Mouse (Mus musculus) intestine, embryonic 16.5 days (tissue): ENCODE measurements around the gene Cep57l1. TPM values are rescaled to one million over a fixed set of nuclear protein-coding genes. Genes with fewer than 3 reads are reported as not detected.

Source experiments
- ATAC-seq: fragments of 200-750 bp; cut with Nextera tagmentation; 2 replicates; pipeline ENCODE4 v1.8.0; 2017; ENCODE audit warnings: moderate TSS enrichment, moderate library complexity
- H3K27ac ChIP-seq: fragments of 300-500 bp; sonication (generic); 2 replicates; pipeline ENCODE4 v1.5.1; 2014; ENCODE audit warnings: mild to moderate bottlenecking, low read length
- H3K27me3 ChIP-seq: fragments of 300-500 bp; sonication (generic); replicated peaks from 2 replicates; pipeline ENCODE4 v1.6.1; 2014; ENCODE audit warnings: low read length, control low read depth, mixed read lengths; ENCODE audit not compliant: control insufficient read depth, insufficient read depth
- H3K36me3 ChIP-seq: fragments of 300-500 bp; sonication (generic); 2 replicates; pipeline ENCODE4 v1.6.1; 2014; ENCODE audit warnings: low read length, control low read depth; ENCODE audit not compliant: control insufficient read depth, insufficient read depth
- H3K4me1 ChIP-seq: fragments of 300-500 bp; sonication (generic); 2 replicates; pipeline ENCODE4 v1.6.1; 2014; ENCODE audit warnings: low read length, control low read depth, mixed read lengths; ENCODE audit not compliant: control insufficient read depth, insufficient read depth
- H3K4me2 ChIP-seq: fragments of 300-500 bp; sonication (generic); 2 replicates; pipeline ENCODE4 v1.6.1; 2014; ENCODE audit warnings: low read depth, low read length, control low read depth
- H3K4me3 ChIP-seq: fragments of 300-500 bp; sonication (generic); 2 replicates; pipeline ENCODE4 v1.5.1; 2014; ENCODE audit warnings: mild to moderate bottlenecking, low read length
- H3K9ac ChIP-seq: fragments of 300-500 bp; sonication (generic); 2 replicates; pipeline ENCODE4 v1.6.1; 2014; ENCODE audit warnings: low read depth, low read length
- H3K9me3 ChIP-seq: fragments of 300-500 bp; sonication (generic); 2 replicates; pipeline ENCODE4 v1.6.1; 2016; ENCODE audit warnings: low read length, control low read depth; ENCODE audit not compliant: control insufficient read depth
- WGBS: fragments of 180-500 bp; shearing (Covaris S2); extraction: QIAGEN DNeasy Blood & Tissue Kit; methylation state at CpG from one replicate; pipeline ENCODE4 v1.1.7; 2014; 5-methylcytosine and 5-hydroxymethylcytosine counted together
- polyA plus RNA-seq: library from polyadenylated mRNA; unstranded; fragments of >200 nt; fragmentation: Nextera tagmentation; extraction: Ambion mirVana; gene quantifications from 2 replicates; pipeline ENCODE4 v1.2.1, GENCODE M21; 2015

Cep57l1 gene
- polyA plus RNA-seq, 1 experiment from 2014 or later = 18.6 TPM

GRCm38 (mm10) chr10:41733214-41733613 lies 76.5 kb downstream of the Cep57l1 start:
- no peak overlapping the region for H3K9ac ChIP-seq
- no peak overlapping the region for H3K4me3 ChIP-seq
- H3K9me3 ChIP-seq = peaks cover under 1% of the 10 kb centered on the region; the same call in 1 of the 2 replicates
- H3K27ac ChIP-seq = no peak overlapping the region
- peaks cover 5% of the 10 kb centered on the region for H3K36me3 ChIP-seq
- no peak for ATAC-seq
- no peaks in the 10 kb centered on the region for H3K4me1 ChIP-seq
- WGBS = 95% methylated on average over 3 of the region's 3 CpGs
- no peaks in the 10 kb centered on the region for H3K27me3 ChIP-seq
- no peak overlapping the region for H3K4me2 ChIP-seq

- Histone ChIP-seq H3K4me1 (no peaks in the 10 kb centered on the region), H3K36me3 (peaks cover 5% of the 10 kb centered on the region; the same call in 1 of the 2 replicates), H3K4me3 (no peak overlapping the region), H3K4me2 (no peak overlapping the region), H3K9ac (no peak overlapping the region), H3K9me3 (peaks cover 4% of the 10 kb centered on the region; the same call in 1 of the 2 replicates), H3K27ac (no peak overlapping the region), H3K27me3 (no peaks in the 10 kb centered on the region)
- no peak for ATAC-seq
- 91% methylated on average over 4 of the region's 4 CpGs for WGBS
These were observed 77.7 kb downstream of the Cep57l1 start for GRCm38 (mm10) chr10:41731932-41732331.

- Histone ChIP-seq H3K4me3 (no peak overlapping the region), H3K36me3 (peaks cover 5% of the 10 kb centered on the region; the same call in 1 of the 2 replicates), H3K9ac (no peak overlapping the region), H3K4me2 (no peak overlapping the region), H3K27ac (no peak overlapping the region), H3K4me1 (no peaks in the 10 kb centered on the region), H3K27me3 (no peaks in the 10 kb centered on the region), H3K9me3 (peaks cover 4% of the 10 kb centered on the region; the same call in 1 of the 2 replicates)
- ATAC-seq = no peak
- WGBS = 95% methylated on average over 10 of the region's 10 CpGs
These were observed 78.9 kb downstream of the Cep57l1 start for GRCm38 (mm10) chr10:41730746-41731145.

GRCm38 (mm10) chr10:41726215-41726614 lies 83.5 kb downstream of the Cep57l1 start:
- no peak overlapping the region for H3K9ac ChIP-seq
- no peak overlapping the region for H3K27ac ChIP-seq
- no peak for ATAC-seq
- H3K9me3 ChIP-seq = peaks cover 4% of the 10 kb centered on the region; the same call in 1 of the 2 replicates
- WGBS = 88% methylated on average over 9 of the region's 9 CpGs
- H3K4me2 ChIP-seq = no peak overlapping the region
- no peaks in the 10 kb centered on the region for H3K27me3 ChIP-seq
- no peak overlapping the region for H3K4me3 ChIP-seq
- peaks cover 5% of the 10 kb centered on the region; the same call in 1 of the 2 replicates for H3K36me3 ChIP-seq
- H3K4me1 ChIP-seq = no peaks in the 10 kb centered on the region

- Histone ChIP-seq H3K4me3 (no peak overlapping the region), H3K36me3 (no peaks in the 10 kb centered on the region), H3K4me2 (no peak overlapping the region), H3K9ac (no peak overlapping the region), H3K9me3 (no peaks in the 10 kb centered on the region), H3K27me3 (no peaks in the 10 kb centered on the region), H3K27ac (no peak overlapping the region), H3K4me1 (no peaks in the 10 kb centered on the region)
- 71% methylated on average over 9 of the region's 9 CpGs for WGBS
- no peak for ATAC-seq
These were observed 90.1 kb downstream of the Cep57l1 start for GRCm38 (mm10) chr10:41719587-41719986.

- Histone ChIP-seq H3K9me3 (no peaks in the 10 kb centered on the region), H3K4me2 (no peak within 1 kb of the TSS), H3K36me3 (no peaks in the 10 kb centered on the region), H3K4me1 (no peaks in the 10 kb centered on the region), H3K27ac (no peak within 1 kb of the TSS), H3K9ac (no peak within 1 kb of the TSS), H3K27me3 (no peaks in the 10 kb centered on the region), H3K4me3 (no peak within 1 kb of the TSS)
- no peak for ATAC-seq
- 55% methylated on average over 15 of the region's 15 CpGs for WGBS
These were observed 93.4 kb downstream of the Cep57l1 start, which contains the start of gene Ccdc162 for GRCm38 (mm10) chr10:41716029-41716897. TSS of gene Ccdc162 (minus strand) at chr10:41716634.

GRCm38 (mm10) chr10:41715557-41715956 lies 94.1 kb downstream of the Cep57l1 start:
- WGBS = 90% methylated on average over 14 of the region's 14 CpGs
- Histone ChIP-seq H3K36me3 (no peaks in the 10 kb centered on the region), H3K27me3 (no peaks in the 10 kb centered on the region), H3K4me2 (no peak overlapping the region), H3K27ac (no peak overlapping the region), H3K4me1 (no peaks in the 10 kb centered on the region), H3K9me3 (no peaks in the 10 kb centered on the region), H3K9ac (no peak overlapping the region), H3K4me3 (no peak overlapping the region)
- no peak for ATAC-seq

GRCm38 (mm10) chr10:41711467-41711866 lies 98.2 kb downstream of the Cep57l1 start:
- ATAC-seq = no peak
- no peak overlapping the region for H3K4me3 ChIP-seq
- H3K4me1 ChIP-seq = no peaks in the 10 kb centered on the region
- no peaks in the 10 kb centered on the region for H3K36me3 ChIP-seq
- no peak overlapping the region for H3K27ac ChIP-seq
- no peaks in the 10 kb centered on the region for H3K27me3 ChIP-seq
- WGBS = 77% methylated on average over 7 of the region's 7 CpGs
- H3K9ac ChIP-seq = no peak overlapping the region
- H3K9me3 ChIP-seq = no peaks in the 10 kb centered on the region
- H3K4me2 ChIP-seq = no peak overlapping the region

GRCm38 (mm10) chr10:41710773-41711172 lies 98.9 kb downstream of the Cep57l1 start:
- Histone ChIP-seq H3K9ac (no peak overlapping the region), H3K36me3 (no peaks in the 10 kb centered on the region), H3K4me3 (no peak overlapping the region), H3K4me1 (no peaks in the 10 kb centered on the region), H3K4me2 (no peak overlapping the region), H3K27me3 (no peaks in the 10 kb centered on the region), H3K9me3 (no peaks in the 10 kb centered on the region), H3K27ac (no peak overlapping the region)
- 74% methylated on average over 8 of the region's 8 CpGs for WGBS
- no peak for ATAC-seq
